Mouse (Mus musculus) c-Kit-positive CD71-positive TER-119-negative erythroid progenitor cells, embryonic 14.5 days (primary cell): Measurements from ENCODE around the gene Gna14.

ENCODE experiments used
- DNase-seq: peaks from one replicate; pipeline ENCODE4 v3.0.0-alpha.2; 2013; ENCODE audit warnings: low read depth

The Gna14 gene

DNA sequence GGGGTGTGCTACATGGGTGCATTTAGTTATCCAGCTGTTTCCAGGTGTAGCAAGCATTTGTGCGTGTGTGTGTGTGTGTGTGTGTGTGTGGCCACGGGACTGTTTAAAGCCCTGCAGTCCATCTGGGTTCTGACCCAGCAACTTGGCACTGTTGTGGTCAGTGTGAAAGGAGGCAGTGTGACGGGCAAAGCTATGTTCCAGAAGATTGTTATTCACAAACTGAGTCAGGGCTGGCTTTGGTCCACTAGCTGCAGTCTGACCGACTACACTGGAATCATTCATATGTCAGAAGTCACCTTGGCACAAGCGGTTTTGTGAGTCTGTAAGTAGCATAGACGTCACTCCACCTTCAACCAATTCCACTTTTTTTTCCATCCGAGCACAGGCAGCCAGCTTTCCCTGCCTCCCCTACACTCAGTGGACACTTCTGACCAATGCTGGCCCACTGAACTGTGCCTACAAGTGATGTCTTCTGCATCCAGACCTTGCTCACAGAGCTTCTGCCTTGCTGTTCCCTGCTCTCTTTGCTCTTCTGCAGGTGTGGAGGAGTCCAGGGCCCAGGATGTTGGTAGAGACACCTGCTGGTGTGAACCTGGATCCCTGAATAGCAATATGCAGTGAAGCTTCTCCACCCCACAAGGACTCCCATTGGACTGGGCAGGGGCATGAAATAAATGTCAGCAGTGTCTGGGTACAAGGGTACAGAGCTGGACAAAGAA is 157.9 kb downstream of the Gna14 start:
- DNase-seq, result no peak

DNA sequence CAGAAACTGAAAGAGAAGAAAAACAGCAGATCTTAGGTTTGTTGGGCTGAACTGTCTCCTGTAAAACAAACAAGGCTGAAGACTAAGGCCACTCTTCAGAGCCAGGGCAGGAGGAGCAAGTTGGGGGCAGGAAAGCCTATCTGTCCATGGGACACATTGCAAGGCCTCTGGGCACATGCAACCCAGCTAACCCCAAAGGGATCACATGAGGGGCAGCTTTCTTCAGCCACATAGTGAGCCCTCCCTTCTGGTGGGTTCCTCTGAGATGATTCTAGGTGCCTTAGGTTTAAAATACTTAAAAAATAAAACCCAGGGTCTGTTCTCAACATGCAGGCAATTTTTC is 158.4 kb downstream of the Gna14 start:
- DNase-seq, result no peak

DNA sequence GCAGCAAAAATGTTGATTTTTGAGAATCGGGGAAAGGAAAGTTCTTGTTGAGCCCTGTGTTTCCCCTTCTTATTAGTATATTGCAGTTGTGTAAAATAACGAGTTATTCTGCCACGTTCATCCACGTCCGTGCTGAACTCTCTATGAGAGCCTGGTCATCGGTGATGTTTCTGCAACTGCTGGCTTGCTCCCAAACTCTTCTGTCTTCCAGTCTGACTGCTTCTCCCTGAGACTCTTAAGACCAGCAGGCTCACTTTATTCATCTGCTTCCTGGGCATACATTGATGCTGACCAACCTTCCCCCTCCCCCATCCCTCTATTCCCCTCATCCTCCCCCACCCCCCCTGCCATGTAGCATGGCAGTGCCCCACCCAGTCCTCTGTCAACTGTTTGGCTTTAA is 161.7 kb downstream of the Gna14 start:
- no peak for DNase-seq

DNA sequence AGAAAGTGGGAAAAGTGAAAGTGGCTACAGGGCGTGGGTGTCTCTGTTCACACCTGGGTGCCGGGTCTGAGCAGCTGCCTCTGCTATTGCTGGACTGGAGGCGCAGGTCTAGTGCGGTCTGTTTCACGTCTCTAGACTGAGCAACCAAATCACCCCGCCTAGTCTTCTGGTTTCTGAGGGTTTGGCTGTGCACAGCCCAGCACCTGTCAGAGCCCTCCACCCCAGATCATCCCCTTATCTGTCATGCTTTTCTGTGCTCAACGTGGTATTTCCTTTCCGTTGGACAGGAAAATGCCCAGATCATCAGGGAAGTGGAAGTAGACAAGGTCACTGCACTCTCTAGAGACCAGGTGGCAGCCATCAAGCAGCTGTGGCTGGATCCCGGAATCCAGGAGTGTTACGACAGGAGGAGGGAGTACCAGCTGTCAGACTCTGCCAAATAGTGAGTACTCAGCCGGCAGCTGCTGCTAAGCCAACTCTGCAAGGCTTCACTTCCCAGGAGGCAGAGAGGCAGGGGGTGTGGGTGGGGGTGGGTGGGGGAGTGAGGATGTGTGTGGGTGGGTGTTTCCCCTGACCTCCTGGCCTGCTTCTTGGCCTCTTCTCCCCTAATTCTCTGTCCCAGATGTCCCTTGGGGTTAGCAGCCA is 163.2 kb downstream of the Gna14 start:
- DNase-seq, result no peak

DNA sequence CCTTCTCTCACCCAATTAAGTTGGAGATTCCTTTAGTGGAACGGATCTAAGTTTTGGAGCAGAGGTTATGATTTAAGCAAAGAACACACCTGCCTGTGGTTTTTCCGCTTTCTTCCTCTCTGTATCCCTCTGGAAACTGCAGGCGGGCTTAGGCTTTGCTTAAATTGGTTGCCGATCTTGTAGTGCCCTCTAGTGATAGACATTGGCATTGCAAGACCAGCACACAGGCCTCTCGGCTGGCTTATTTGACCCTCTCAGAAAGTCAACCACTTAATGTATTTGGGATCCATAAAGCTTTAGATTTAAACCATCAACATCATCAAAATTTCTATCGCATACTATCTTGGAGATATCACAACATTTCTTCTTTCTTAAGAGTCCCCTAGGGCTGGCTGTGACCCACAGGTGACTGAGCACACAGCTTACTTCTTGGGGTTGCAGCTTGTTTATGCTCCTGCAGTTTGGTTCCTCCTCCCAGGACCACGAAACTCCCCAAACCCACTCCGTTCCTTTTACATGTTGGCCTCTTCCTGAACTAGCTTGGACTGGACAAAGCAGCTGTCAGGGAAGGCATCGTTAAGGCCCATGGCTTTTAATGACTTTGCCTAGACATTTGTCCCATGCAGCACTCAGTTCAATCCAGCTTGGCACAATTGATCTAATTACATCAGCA is 163.9 kb downstream of the Gna14 start:
- peak; percentile 53 for DNase-seq

DNA sequence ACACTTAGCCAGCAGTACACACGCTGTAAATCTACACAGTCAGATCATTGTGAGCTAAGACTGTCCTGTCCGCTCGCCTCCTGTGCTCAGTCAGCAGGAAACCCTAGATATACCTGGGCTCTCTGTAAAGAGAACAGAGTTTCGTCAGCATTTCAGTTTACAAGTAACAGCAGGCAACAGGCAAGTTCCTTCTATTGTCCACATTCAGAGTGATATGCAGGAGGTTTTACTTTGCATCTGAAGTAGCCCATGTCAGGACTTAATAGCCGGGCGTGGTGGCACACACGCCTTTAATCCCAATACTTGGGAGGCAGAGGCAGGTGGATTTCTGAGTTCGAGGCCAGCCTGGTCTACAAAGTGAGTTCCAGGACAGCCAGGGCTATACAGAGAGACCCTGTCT is 166.5 kb downstream of the Gna14 start:
- DNase-seq, result no peak

DNA sequence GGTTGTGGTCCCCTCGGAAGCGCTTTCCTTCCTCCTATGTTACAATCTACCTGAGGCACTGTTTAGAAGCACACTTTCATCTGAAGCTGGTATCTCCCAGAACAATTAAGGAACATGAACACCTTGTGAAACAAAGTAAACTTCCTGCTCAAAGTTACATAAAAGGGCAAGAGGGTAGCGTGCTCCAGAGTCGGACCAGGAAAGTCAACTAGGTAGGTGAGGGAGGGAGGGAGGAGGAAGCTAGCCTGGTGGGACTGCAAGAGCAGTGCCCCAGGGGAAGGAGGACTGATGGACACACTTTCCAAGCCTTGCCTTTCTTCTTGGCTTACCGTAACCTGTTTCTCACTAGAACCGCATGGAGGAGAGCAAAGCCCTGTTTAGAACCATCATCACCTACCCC is 172.1 kb downstream of the Gna14 start:
- no peak for DNase-seq

DNA sequence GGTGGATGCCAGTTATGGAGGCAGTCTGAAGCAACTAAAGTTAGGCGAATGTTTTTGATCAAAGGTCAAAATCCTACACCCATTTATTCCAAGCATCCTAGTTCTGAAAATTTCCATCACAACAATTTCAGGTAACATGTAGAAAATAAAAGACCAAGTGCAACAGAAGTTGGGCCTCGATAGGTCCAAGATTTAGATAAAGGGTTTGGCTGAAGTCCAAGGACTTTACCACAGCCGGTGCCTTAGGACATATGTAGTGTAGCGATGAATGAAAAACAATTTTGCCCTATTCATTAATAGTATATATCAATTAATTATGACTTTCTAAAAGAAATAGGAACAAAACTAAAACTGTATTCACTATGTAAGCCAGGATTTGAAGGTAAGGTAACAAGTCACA is 187.6 kb downstream of the Gna14 start:
- no peak for DNase-seq

DNA sequence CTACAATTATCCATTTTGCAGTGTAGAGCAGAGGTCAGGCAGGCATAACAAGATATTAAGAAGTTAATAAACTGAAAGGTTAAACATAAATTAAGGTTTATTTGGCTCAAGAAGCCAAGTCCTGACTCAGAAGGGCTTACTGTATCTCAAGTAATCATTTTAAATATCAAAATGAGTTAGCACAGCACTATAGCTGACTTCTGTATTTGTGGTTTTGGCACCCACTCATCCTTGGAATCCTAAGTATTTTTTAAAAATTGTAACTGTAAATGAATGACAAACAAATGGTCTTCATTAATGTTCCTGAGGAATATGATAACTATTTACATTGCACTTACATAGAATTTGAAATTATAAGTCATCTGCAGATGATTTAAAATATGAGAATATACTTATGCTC is 189.4 kb downstream of the Gna14 start:
- DNase-seq, result no peak

DNA sequence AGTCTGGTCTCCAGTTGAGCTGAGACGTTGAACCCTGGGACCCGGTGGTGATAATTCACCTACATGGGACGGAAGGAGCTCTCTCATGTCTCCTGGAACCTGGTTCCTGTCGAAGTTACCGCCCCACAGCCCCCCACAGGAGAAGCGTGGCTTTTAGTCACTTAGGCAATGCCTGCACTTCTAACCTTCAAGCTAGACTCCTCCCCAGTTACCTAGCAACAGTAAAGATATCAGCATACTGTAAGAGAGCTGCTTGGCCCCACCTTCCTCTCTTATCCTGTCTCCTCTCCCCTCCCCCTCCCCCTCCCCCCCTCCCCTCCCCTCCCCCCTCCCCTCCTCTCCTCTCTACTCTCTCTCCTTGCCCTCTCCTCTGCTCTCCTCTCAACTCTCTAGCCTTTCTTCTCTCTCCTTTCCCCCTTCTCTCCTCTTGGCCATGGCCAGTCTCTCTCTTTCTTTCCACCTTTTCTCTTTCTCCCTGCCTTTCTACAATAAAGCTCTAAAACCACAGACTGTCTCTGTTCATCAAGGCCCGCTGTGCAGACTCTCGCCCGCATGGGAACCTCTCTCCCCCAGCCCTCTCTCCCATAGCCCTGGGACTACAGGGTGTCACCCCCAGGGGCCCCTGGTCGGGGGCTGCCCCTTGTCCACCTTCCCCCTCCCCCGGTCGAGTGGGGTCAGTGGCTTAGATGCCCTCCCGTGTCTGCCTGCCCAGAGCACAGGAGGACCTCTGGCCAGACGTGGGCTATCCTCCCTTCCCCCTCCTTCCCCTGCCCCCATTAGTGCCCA is 190.2 kb downstream of the Gna14 start:
- DNase-seq, result peak; percentile 46
